ENCODE assay signal across 9 mouse cellular contexts in the genomic region with DNA sequence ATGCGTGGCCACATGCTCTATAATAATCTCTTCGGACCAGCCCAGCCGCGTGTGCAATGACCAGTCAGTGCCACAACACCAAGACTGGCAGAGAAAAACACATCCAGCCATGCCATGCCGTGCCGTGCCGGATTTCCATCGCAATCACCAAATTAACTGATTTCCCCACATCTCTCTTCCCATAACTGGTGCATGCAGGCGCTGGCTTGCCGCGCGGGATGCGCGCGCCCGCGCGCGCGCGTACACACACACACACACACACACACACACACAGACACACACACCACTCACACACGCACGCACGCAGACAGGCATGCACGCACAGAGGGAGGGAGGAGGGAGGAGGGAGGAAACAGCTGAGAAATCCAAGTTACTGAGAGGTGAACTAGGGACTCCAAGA. TPM values are rescaled to one million over a fixed set of nuclear protein-coding genes. Genes with fewer than 3 reads are reported as not detected.
DNase-seq lines count a peak whose midpoint lies in the region; ATAC-seq and TF ChIP-seq lines count a peak whose summit lies in the region.
"Had no signal": no experiment of that assay in that cellular context is flagged by ENCODE, and none has a peak within 500 bp of the region (broad histone marks: within the 10 kb centered on the region; RNA-seq: fewer than 3 reads in every experiment).

No protein-coding gene starts in this region.

- H3K36me3 ChIP-seq in kidney, adult 2 months (ENCODE audit: control insufficient read depth, insufficient read depth, low read length): no peaks in the 10 kb centered on the region
- H3K36me3 ChIP-seq in forebrain, embryonic 16.5 days (ENCODE audit: control insufficient read depth, insufficient read depth): no peaks in the 10 kb centered on the region

- H3K4me1 ChIP-seq in kidney, adult 2 months (ENCODE audit: control insufficient read depth, insufficient read depth, low read length): no peaks in the 10 kb centered on the region
- peaks cover 14% of the 10 kb centered on the region for H3K4me1 ChIP-seq in forebrain, embryonic 16.5 days (replicated peaks; ENCODE audit: control insufficient read depth, insufficient read depth, low read length)

- TF ChIP-seq POLR2A in kidney, adult 2 months (IDR thresholded peaks at IDR 0.05; ENCODE audit: low read depth, low read length): no peak

- H3K4me2 ChIP-seq in forebrain, embryonic 16.5 days (ENCODE audit: low read length): peak overlapping the region; percentile 57

- peaks cover 2% of the 10 kb centered on the region; the same call in 1 of the 2 replicates for H3K27me3 ChIP-seq in kidney, adult 2 months (replicated peaks; ENCODE audit: control insufficient read depth, insufficient read depth, low read length)
- H3K27me3 ChIP-seq in forebrain, embryonic 16.5 days (replicated peaks; ENCODE audit: control insufficient read depth, insufficient read depth, low read length): no peaks in the 10 kb centered on the region

- DNase-seq in kidney, adult 2 months: no peak
- DNase-seq in kidney, adult 8-10 months: no peak
- peak; percentile 72 to 84 for DNase-seq in cerebellum, adult 18-20 months
- peak; percentile 69 to 85 for DNase-seq in left cerebral cortex, postnatal 14 days (ENCODE audit: low spot score in 2 of 2)
- peak; percentile 72 for DNase-seq in retina, postnatal 7 days (ENCODE audit: low read depth, low spot score)
- no peak for DNase-seq in kidney, postnatal 10 days

- 3% methylated on average over 25 of the region's 25 CpGs for WGBS in kidney, adult 2 months
- WGBS in forebrain, embryonic 16.5 days: under 1% methylated on average over 25 of the region's 25 CpGs

- H3K27ac ChIP-seq in kidney, adult 2 months (ENCODE audit: insufficient read depth, low read depth, low read length): no peak overlapping the region
- peak overlapping the region; percentile 69 for H3K27ac ChIP-seq in forebrain, embryonic 16.5 days (ENCODE audit: low read length)
- H3K27ac ChIP-seq: liver, embryonic 14.5 days had no signal

- no peak for TF ChIP-seq CTCF in kidney, adult 2 months (conservative IDR thresholded peaks at IDR 0.05; ENCODE audit: insufficient read depth, insufficient read length, low read depth, low read length)

- peak overlapping the region; percentile 30; the same call in 1 of the 2 replicates for H3K4me3 ChIP-seq in kidney, adult 2 months (ENCODE audit: insufficient read depth, low read depth, low read length)
- peak overlapping the region; percentile 70 for H3K4me3 ChIP-seq in forebrain, embryonic 16.5 days (replicated peaks; ENCODE audit: low read length)

- peak; percentile 11 for ATAC-seq in forebrain, embryonic 16.5 days
- ATAC-seq in megakaryocyte progenitor cell, adult 5-6 weeks (replicated peaks; ENCODE audit: poor library complexity): no peak

- intact Hi-C loops in left cerebral cortex, postnatal 14 days (cut with DNase I): loop anchor here (10.0 kb wide), 1 partner anchor 523 kb away; no protein-coding TSS in a partner anchor

- peak overlapping the region; percentile 59 for H3K9ac ChIP-seq in forebrain, embryonic 16.5 days (replicated peaks; ENCODE audit: low read depth, low read length)
- H3K9ac ChIP-seq: liver, embryonic 14.5 days had no signal

- H3K9me3 ChIP-seq in forebrain, embryonic 16.5 days (ENCODE audit: control insufficient read depth, low read length): no peaks in the 10 kb centered on the region

RNA-seq across cellular contexts. Expression of a gene that starts 2.9 kb away (rescaled TPM):
- polyA plus RNA-seq in kidney, adult 2 months (2012; rRNA removed): 0.12 and 0.27 TPM in 2 replicates
- 40.6 and 46.9 TPM in 2 replicates for polyA plus RNA-seq in forebrain, embryonic 16.5 days (2015; fragmentation: Nextera tagmentation; extraction: Ambion mirVana)
- total RNA-seq in left cerebral cortex, postnatal 14 days (2021): 100 to 1,000 TPM; 306 to 358 TPM
- total RNA-seq in megakaryocyte progenitor cell, adult 5-6 weeks (2015): not detected in 2 replicates
- total RNA-seq in megakaryocyte progenitor cell, adult 5-6 weeks (2017): not detected in 2 replicates

Comparison
In these comparisons a context has a peak if more than half of its experiments do, and no peak if none do; other contexts are left out.
1. DNase-seq: peak in cerebellum, adult 18-20 months (2 of 2), left cerebral cortex, postnatal 14 days (2 of 2) and retina, postnatal 7 days (single experiment); none in kidney, adult 2 months (single experiment), kidney, adult 8-10 months (0 of 2) and kidney, postnatal 10 days (single experiment).
2. RNA of a gene that starts 2.9 kb away (total RNA-seq): 306 to 358 TPM in left cerebral cortex, postnatal 14 days; not detected in megakaryocyte progenitor cell, adult 5-6 weeks; every median in the first group is over 100 times any median in the second.